Mouse (Mus musculus) MEL (cell line): ENCODE measurements at regions not wholly inside any gene's neighbourhood (a gene's known extent, or its start where the extent isn't known, plus 50 kb on each side); places are given as distances from the start of the nearest gene placed in this dataset.

Experiments
- DNase-seq: peaks from one replicate; pipeline ENCODE4 v3.0.0; 2011; ENCODE audit warnings: low read depth, low spot score
- H3K27ac ChIP-seq: 2 replicates; pipeline ENCODE4 v1.5.1; 2012; ENCODE audit warnings: low read depth, mild to moderate bottlenecking, control low read depth, low read length, moderate library complexity; ENCODE audit not compliant: control insufficient read depth
- H3K27me3 ChIP-seq, 2 experiments: fragments of 150-350 bp in 1 of 2; sonication (generic) in 1 of 2; 2 replicates each; pipeline ENCODE4 v1.6.1; 2012; ENCODE audit warnings: low read length in 2 of 2, mild to moderate bottlenecking in 2 of 2, improper control_type of control experiment in 1 of 2, moderate library complexity in 1 of 2; ENCODE audit not compliant: insufficient read depth in 2 of 2, control insufficient read depth in 1 of 2
- H3K36me3 ChIP-seq, 2 experiments: 2 replicates each; pipeline ENCODE4 v1.6.1; 2012 to 2014; ENCODE audit warnings: low read length in 2 of 2, improper control_type of control experiment in 1 of 2, inconsistent platforms in 1 of 2, mild to moderate bottlenecking in 1 of 2; ENCODE audit not compliant: insufficient read depth in 2 of 2, control insufficient read depth in 1 of 2
- H3K4me1 ChIP-seq, 2 experiments: fragments of 150-350 bp in 1 of 2; sonication (generic) in 1 of 2; 2 replicates each; pipeline ENCODE4 v1.6.1; 2012; ENCODE audit warnings: low read length in 2 of 2, improper control_type of control experiment in 1 of 2, mild to moderate bottlenecking in 1 of 2; ENCODE audit not compliant: insufficient read depth in 2 of 2, control insufficient read depth in 1 of 2
- H3K4me3 ChIP-seq, 2 experiments: fragments of 150-350 bp in 1 of 2; sonication (generic) in 1 of 2; 2 replicates each; pipeline ENCODE4 v1.5.1; 2012; ENCODE audit warnings: low read depth in 2 of 2, low read length in 2 of 2, mild to moderate bottlenecking in 2 of 2, moderate library complexity in 2 of 2, control low read depth in 1 of 2, improper control_type of control experiment in 1 of 2; ENCODE audit not compliant: control insufficient read depth in 1 of 2, insufficient read depth in 1 of 2
- H3K79me2 ChIP-seq: 2 replicates; pipeline ENCODE4 v1.6.1; 2012; ENCODE audit warnings: mild to moderate bottlenecking, low read length, moderate library complexity; ENCODE audit not compliant: control insufficient read depth, poor library complexity, insufficient read depth
- H3K9ac ChIP-seq: 2 replicates; pipeline ENCODE4 v1.6.1; 2012; ENCODE audit warnings: low read depth, mild to moderate bottlenecking, control low read depth, low read length, moderate library complexity; ENCODE audit not compliant: control insufficient read depth, poor library complexity, severe bottlenecking
- H3K9me3 ChIP-seq: fragments of 150-350 bp; sonication (generic); replicated peaks from 2 replicates; pipeline ENCODE4 v1.6.1; 2012; ENCODE audit warnings: mild to moderate bottlenecking, low read length, improper control_type of control experiment, moderate library complexity; ENCODE audit not compliant: insufficient read depth
- CHD1 ChIP-seq: IDR thresholded peaks from 2 replicates; pipeline ENCODE4 v1.6.1; 2012; ENCODE audit warnings: low read depth, mild to moderate bottlenecking, inconsistent platforms, low read length, improper control_type of control experiment
- CHD2 ChIP-seq: IDR thresholded peaks from 2 replicates; pipeline ENCODE4 v1.6.1; 2011; ENCODE audit warnings: low read length, improper control_type of control experiment
- CTCF ChIP-seq, 3 experiments: IDR thresholded peaks in 2 of 3; conservative IDR thresholded peaks in 1 of 3; 2 replicates each; pipeline ENCODE4 v1.5.1; 2011 to 2012; ENCODE audit warnings: low read length in 3 of 3, low read depth in 2 of 3, mild to moderate bottlenecking in 2 of 3, improper control_type of control experiment in 1 of 3, inconsistent platforms in 1 of 3, mixed read lengths in 1 of 3, moderate library complexity in 1 of 3; ENCODE audit not compliant: control insufficient read depth in 1 of 3, insufficient read depth in 1 of 3, poor library complexity in 1 of 3, severe bottlenecking in 1 of 3
- EP300 ChIP-seq, 2 experiments: IDR thresholded peaks; 2 replicates each; pipeline ENCODE4 v1.6.1; 2011; ENCODE audit warnings: improper control_type of control experiment in 2 of 2, low read length in 2 of 2, low read depth in 1 of 2, mild to moderate bottlenecking in 1 of 2
- KAT2A ChIP-seq: conservative IDR thresholded peaks from 2 replicates; pipeline ENCODE4 v1.6.1; 2012; ENCODE audit warnings: low read depth, low read length, improper control_type of control experiment, inconsistent platforms
- MEF2A ChIP-seq: IDR thresholded peaks from 2 replicates; pipeline ENCODE4 v1.6.1; 2014; ENCODE audit warnings: low read depth, mild to moderate bottlenecking, inconsistent platforms, low read length, improper control_type of control experiment; ENCODE audit not compliant: poor library complexity, insufficient replicate concordance, severe bottlenecking; ENCODE audit errors: extremely low read depth
- MXI1 ChIP-seq: IDR thresholded peaks from 2 replicates; pipeline ENCODE4 v1.6.1; 2011; ENCODE audit warnings: mild to moderate bottlenecking, low read depth, low read length, improper control_type of control experiment
- MYC ChIP-seq: IDR thresholded peaks from 2 replicates; pipeline ENCODE4 v1.6.1; 2011; ENCODE audit warnings: low read depth, mild to moderate bottlenecking, low read length, improper control_type of control experiment, moderate library complexity
- NRF1 ChIP-seq: IDR thresholded peaks from 2 replicates; pipeline ENCODE4 v1.6.1; 2014; ENCODE audit warnings: low read depth, mild to moderate bottlenecking, inconsistent platforms, low read length, improper control_type of control experiment, moderate library complexity; ENCODE audit not compliant: poor library complexity, insufficient read depth, severe bottlenecking
- POLR2A ChIP-seq, 2 experiments: IDR thresholded peaks; 2 replicates each; pipeline ENCODE4 v1.6.1; 2011 to 2012; ENCODE audit warnings: low read length in 2 of 2, mild to moderate bottlenecking in 2 of 2, control low read depth in 1 of 2, improper control_type of control experiment in 1 of 2, low read depth in 1 of 2, moderate library complexity in 1 of 2; ENCODE audit not compliant: control insufficient read depth in 1 of 2, insufficient read depth in 1 of 2, poor library complexity in 1 of 2
- POLR2AphosphoS2 ChIP-seq: IDR thresholded peaks from 2 replicates; pipeline ENCODE4 v1.6.1; 2011; ENCODE audit warnings: low read length, improper control_type of control experiment
- TAL1 ChIP-seq: IDR thresholded peaks from 2 replicates; pipeline ENCODE4 v1.6.1; 2012; ENCODE audit warnings: mild to moderate bottlenecking, inconsistent platforms, low read length, moderate library complexity, mixed read lengths
- TBP ChIP-seq: IDR thresholded peaks from 2 replicates; pipeline ENCODE4 v1.8.0; 2011; ENCODE audit warnings: low read depth, low read length, improper control_type of control experiment
- USF1 ChIP-seq: IDR thresholded peaks from 2 replicates; pipeline ENCODE4 v1.6.1; 2014; ENCODE audit warnings: low read depth, mild to moderate bottlenecking, inconsistent platforms, low read length, improper control_type of control experiment, moderate library complexity

DNA sequence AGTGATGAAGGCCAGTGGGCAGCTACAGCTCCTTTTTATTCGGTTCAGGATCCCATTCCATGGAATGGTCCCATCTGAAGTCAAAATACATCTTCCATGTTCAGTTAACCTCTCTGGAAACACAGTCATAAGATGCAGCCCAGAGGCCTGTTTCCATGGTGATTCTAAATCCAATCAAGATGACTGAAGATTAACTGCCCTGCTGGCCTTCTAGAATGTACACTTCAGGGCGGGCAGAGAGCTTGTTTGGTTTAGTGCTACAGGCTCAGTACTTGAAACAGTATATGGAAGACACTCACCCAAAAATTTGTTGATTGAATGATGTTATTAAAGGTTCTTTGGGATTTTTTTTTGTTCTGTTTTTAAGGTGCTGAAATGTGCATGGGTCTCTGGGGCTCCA is 148.0 kb upstream of the Mkln1 start:
- H3K4me1 ChIP-seq = no peaks in the 10 kb centered on the region
- no peak for TF ChIP-seq POLR2AphosphoS2
- no peak for TF ChIP-seq CHD1
- no peak for TF ChIP-seq EP300 (IDR thresholded peaks at IDR 0.05; ENCODE audit: low read depth in 1 of 2, low read length in 2 of 2)
- TF ChIP-seq CTCF (IDR thresholded peaks at IDR 0.05 in 2 of 3, conservative IDR thresholded peaks at IDR 0.05 in 1 of 3; ENCODE audit: control insufficient read depth in 1 of 3, insufficient read depth in 1 of 3, low read depth in 2 of 3, low read length in 3 of 3, poor library complexity in 1 of 3, severe bottlenecking in 1 of 3) = no peak
- TF ChIP-seq, all 39 proteins: peak for 0
- no peak overlapping the region for H3K4me3 ChIP-seq

DNA sequence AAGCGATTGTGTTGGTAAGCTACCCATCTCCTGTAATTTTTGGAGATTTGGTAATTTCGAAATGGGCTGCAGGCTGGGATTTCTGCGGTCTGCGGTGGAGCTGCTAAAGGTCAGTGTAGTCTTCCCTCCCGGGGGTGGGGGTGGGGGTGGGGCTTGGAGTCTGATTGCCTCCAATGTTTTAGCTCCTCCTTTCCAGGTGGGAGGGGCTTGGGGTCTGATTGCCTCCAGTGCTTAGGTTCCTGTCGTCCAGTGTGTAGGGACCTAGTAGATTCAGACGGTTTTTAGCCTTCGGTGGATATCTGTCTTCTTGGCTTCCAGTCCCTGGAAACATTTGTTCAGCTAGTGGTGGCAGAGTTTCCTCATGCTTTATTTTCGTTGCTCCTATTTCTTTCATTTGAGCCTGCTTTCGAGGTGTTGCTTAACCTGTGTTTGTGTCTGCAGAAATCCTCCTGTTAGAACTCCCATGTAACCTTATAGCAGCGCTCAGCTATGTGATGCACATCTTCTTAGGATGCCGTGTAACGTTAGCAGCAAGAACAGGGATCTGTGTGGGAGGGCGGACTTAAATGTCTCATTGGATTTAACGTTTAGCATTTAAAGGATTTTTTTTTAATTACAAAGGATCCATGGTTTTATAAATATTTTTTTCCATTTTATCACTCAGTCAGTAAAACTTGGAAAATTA is 145.1 kb upstream of the Mkln1 start:
- no peak for TF ChIP-seq MYC
- no peak for TF ChIP-seq USF1
- no peak for TF ChIP-seq CHD2
- no peak for TF ChIP-seq MEF2A
- no peak for TF ChIP-seq TAL1
- TF ChIP-seq POLR2A (IDR thresholded peaks at IDR 0.05; ENCODE audit: control insufficient read depth in 1 of 2, insufficient read depth in 1 of 2, low read depth in 1 of 2, low read length in 2 of 2, poor library complexity in 1 of 2) = no peak
- no peak for TF ChIP-seq NRF1
- TF ChIP-seq MXI1 = no peak
- no peak for TF ChIP-seq KAT2A
- no peaks in the 10 kb centered on the region for H3K27me3 ChIP-seq
- H3K9ac ChIP-seq = no peak overlapping the region
- H3K9me3 ChIP-seq = no peaks in the 10 kb centered on the region
- H3K4me3 ChIP-seq = no peak overlapping the region
- H3K79me2 ChIP-seq = no peaks in the 10 kb centered on the region
- no peaks in the 10 kb centered on the region for H3K4me1 ChIP-seq
- H3K36me3 ChIP-seq = no peaks in the 10 kb centered on the region
- no peak overlapping the region for H3K27ac ChIP-seq
- DNase-seq = no peak

More for the DNA sequence above, 148.0 kb upstream of the Mkln1 start:
- Histone ChIP-seq H3K9ac (no peak overlapping the region), H3K79me2 (no peaks in the 10 kb centered on the region), H3K27me3 (no peaks in the 10 kb centered on the region), H3K36me3 (no peaks in the 10 kb centered on the region), H3K27ac (no peak overlapping the region), H3K9me3 (no peaks in the 10 kb centered on the region)
- DNase-seq = no peak

DNA sequence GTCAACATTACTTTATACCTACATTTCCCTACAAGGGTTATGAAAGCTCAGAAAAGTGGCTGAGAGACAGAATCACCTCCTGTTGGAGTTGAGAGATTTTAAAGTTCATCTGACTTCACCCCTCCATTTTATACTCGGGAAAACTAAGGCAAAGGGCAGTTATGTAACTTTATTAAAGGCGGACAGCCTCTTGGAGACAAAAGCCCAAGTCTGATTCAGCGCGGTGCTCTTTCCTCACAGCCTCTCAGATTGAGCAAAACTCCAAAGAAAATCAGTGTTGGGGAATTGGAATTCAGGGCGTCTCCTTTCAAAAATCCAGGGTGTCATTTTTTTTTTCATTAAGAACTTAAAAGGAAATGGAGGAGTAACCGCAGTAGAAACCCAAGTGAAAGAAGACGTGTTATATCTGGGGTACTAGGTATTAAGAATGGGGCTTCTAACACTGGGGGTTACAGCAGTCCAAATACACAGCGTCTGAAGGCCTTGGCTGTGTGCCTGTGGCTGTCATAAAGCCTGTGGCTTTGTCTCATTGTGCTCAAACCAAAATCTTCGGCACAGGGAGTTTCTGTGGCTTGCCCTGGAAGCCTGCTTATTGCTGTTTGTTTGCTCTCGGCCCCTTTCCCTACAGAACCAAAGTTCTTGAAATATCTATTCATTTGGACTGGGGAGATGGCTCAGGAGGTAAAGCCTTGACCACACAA is 137.7 kb upstream of the Mkln1 start:
- Histone ChIP-seq H3K36me3 (no peaks in the 10 kb centered on the region), H3K9ac (no peak overlapping the region), H3K27ac (no peak overlapping the region), H3K79me2 (no peaks in the 10 kb centered on the region), H3K4me1 (no peaks in the 10 kb centered on the region), H3K9me3 (no peaks in the 10 kb centered on the region), H3K27me3 (no peaks in the 10 kb centered on the region), H3K4me3 (no peak overlapping the region)
- no peak for TF ChIP-seq TBP
- no peak for DNase-seq
